Mouse (Mus musculus) kidney, adult 11 months (tissue): ENCODE results near the gene Polr1b.

Experiments
- DNase-seq: peaks from one replicate; pipeline ENCODE4 v3.0.0; 2022

The Polr1b gene

DNA sequence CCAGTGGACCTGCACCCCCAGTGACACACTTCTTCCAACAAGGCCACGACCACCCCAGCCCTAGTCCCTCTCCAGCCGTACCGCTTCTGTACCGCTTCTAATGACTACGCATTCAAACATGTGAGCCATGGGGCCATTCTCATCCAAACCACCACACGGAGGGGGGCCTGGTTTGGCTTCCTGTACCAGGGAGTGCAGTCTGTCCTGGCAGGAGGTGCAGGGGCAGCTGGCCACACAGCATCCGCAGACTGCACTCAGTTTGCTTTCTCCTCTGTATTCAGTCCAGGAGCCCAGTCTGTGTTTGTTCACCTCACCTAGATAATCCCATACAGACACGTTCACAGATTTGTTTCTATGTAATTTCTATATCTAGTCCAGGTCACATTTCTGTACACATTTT is 21.2 kb downstream of the Polr1b start:
- no peak for DNase-seq

DNA sequence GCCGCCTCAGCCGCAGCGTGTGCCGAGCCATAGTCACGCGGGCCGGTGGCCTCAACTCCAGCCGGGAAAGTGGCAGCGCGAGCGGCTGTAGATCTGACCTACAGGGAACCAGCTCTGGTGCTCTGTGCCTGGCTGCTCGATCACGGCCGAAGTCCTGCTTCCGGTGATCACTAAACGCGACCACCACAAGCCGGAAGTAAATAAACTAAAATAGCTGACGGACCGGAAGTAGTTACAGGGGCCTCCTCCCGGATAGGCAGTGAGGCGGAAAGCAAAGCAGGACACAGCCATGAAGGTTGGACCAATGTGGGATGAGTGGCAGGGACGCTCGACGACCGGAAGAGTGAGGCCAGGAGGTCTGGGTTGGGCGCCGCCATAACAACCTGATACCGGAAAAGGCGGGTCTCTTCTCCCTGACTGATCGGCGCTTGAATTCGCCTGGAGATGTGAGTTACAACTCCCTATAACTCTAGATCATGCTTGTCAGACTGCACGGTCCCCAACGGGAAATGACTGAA is 28.7 kb downstream of the Polr1b start, which contains the start of gene Chchd5:
TSS of gene Chchd5 (plus strand) at position 289 of the 518 bp plus-strand sequence.
- peak; percentile 98 for DNase-seq

DNA sequence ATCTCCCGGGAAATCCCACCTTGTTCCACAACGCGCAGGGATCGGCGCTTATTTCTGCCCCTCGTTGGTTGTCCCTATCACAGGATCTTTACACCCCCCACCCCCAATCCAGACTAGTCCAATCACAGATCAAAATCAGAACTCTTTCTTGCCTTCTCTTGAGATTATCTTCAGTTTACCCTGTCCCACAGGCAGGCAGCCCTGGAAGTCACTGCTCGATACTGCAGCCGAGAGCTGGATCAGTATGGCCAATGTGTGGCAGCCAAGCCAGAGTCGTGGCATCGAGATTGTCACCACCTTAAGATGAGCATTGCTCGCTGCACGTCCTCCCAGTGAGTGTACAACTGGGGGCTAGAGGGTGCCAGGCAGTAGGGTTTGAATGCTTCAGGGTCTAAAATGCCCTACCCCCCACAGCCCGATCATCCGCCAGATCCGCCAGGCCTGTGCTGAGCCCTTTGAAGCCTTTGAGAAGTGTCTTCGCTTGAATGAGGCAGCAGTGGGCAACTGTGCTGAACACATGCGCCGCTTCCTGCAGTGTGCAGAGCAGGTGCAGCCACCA is 29.3 kb downstream of the Polr1b start:
- peak; percentile 17 for DNase-seq

DNA sequence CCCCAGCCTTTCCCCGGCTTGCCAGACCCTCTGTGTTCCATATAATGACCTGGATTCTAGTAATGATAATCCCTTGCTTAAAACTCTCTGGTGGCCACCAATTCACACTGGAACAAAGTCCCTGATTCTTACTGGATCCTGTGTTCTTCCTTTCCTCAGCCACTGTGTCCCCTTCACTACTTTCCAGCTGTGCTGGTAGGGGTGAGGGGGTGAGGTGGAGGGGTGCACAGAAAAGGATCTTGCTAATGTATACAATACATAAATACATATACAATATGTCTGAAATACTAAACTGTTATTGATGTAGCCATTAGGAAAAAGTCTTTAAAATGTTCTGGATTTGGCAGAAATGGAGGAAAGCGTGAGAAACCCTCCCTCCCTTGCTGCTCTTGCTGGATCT is 30.0 kb downstream of the Polr1b start:
- DNase-seq = no peak

DNA sequence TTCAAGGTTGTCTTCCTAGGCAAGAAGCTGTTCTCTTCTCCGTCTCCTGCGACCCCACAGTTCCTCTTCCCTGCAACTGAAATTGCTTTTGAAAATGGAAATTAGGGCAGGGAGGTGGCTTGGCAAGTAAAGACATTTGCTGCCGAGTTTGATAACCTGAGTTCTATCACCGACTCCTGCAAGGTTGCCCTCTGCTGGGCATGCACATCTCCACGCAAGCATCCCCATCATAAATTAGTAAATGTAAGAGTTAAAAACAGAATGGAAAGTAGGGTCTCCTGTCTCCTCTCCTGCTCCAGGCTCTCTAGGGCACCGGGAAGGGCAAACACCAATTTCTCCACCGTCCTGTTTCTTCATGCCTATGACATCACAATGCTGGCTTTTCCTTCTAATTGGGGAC is 31.4 kb downstream of the Polr1b start:
- DNase-seq = no peak

DNA sequence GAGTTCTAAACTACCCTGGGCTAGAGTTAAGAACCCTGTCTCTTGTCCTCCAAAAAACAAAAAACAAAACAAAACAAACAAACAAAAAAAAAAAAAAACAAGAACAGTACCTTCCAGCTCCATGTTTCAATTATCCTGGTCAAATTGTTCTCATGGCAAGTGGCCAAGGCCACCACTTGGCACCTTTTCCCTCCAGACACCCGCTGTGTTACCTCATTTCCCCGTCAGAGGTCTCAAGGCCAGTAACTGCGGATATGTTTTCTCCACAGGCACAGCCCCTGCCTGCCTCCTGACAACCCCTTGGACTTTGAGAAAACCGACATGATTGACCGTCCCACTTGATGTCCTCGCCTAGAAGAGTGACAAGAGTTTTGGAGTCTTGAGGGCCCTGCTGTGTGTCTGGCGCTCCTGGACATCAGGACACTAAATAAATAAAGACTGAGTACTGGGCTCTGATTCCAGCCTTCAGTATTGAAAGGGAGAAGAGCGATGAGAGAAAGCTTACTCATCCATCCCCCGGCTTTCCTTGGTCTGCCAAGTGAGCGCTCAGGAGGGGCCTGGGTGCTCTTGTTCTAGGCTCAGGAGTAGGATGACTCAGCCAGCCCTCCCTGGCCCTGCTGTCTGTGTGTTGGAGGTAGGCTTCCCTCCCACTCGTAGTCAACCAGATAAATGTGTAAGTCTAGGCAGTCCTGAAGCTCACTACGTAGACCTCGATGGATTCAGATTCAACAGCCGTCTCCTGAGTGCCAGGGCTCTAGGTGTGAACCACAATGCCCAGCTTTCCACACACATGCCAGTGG is 32.4 kb downstream of the Polr1b start:
- no peak for DNase-seq

DNA sequence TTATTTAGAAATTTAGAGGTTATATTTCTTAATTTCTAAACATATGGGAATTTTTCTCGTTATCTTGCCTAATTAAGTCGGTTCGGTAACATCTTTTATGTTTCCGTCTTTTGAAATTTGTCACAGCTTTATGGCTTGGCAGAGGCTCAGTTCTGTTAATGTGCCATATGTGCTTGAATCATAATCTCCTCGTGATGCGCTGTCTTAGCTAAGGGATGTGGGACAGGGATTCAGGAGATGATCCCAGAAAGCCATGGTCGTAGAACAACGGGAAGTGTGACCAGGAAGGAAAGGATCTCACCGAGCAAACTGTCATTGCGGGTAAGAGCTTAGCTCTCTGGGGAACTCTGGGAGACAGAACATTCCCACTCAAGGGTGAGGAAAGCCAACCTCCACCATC is 39.1 kb downstream of the Polr1b start:
- no peak for DNase-seq

DNA sequence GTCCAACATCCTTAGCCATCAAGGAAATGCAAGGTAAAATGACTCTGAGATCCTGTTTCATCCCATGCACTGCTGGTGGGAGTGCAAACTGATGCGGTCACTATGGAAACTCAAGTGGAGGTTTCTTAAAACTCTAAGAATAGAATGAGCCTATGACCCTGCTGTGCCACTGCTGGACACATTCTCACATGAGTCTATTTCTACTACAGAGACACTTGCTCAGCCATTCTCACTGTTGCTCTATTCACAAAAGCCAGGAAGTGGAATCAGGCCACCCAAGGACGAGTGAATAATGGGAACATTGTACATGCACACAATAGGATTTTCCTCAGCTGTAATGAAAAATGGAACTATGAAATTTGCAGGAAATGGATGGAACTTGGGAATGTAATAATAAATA is 48.0 kb downstream of the Polr1b start:
- DNase-seq = no peak

DNA sequence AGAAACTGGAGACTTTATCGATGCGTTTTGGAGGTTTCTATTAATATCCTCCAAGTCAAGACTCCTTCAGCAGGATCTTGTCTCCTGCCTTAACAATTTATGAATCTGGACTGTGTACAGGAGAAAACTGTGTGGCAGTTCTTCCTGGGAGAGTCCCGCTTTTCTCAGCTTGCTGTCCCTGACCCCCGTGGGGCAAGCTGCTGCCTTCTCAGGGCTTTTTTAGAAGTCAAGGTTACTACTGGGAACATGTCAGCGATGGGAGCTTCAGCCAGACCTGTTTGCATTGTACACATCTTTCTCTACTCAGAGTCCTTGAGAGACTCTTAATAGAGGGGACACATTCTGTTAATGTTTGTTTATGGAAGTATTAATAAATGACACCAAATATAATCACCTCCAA is 49.6 kb downstream of the Polr1b start:
- no peak for DNase-seq

DNA sequence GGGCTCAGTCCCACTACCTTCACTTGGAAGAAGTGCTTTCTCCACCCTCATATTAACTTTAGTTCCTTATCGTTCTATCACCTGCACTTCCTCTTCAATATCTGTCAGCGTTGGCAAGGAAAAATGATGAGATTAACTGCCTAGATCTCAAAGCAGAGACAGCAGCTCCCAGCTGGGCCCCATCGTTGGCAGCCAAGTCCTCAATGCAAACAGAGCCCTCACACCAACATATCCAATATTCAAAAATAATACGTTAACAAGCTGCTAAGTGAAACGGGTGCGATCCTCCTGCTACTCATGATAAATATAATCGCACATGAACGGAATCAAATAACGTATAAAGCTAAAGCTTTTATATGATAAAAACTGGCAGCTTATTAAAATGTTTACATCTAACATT is 50.3 kb downstream of the Polr1b start:
- no peak for DNase-seq

DNA sequence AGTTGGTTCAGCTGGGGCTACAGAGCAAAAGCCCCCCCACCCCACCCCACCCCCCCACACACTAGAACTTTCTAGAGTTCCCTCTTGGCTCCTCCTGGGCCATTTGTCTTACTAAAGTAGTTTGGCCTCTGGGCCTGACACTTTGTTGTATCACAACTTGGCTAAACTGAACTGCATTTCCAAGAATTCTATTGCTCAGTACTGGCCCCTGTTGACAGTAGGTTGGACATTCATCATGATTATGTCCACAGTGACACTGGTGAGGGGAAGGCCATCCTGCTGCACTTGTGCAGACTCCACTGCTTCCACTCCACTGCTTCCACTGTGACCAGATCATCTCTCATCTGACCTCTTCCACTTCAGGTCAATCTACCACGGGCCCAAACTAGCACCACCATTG is 52.0 kb downstream of the Polr1b start:
- DNase-seq = no peak

DNA sequence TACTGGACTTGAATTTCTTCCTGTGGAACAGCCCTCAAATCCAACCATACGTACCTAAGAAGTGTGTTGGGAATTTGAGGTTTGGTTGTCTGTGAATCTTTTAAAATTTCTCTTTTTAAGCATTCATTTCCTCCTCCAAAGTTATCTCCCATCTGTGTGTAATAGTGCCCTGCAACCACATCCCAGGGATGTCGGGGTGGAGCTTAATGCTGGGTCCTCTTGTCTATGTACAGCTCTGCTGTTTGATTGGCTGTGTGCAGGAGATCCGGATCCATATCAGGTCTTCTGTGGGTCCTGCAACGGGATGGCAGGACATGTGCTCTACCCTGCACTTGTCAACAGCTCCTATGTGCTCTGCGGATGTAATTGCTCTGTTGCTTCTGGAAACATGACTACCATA is 64.0 kb downstream of the Polr1b start:
- DNase-seq = no peak

DNA sequence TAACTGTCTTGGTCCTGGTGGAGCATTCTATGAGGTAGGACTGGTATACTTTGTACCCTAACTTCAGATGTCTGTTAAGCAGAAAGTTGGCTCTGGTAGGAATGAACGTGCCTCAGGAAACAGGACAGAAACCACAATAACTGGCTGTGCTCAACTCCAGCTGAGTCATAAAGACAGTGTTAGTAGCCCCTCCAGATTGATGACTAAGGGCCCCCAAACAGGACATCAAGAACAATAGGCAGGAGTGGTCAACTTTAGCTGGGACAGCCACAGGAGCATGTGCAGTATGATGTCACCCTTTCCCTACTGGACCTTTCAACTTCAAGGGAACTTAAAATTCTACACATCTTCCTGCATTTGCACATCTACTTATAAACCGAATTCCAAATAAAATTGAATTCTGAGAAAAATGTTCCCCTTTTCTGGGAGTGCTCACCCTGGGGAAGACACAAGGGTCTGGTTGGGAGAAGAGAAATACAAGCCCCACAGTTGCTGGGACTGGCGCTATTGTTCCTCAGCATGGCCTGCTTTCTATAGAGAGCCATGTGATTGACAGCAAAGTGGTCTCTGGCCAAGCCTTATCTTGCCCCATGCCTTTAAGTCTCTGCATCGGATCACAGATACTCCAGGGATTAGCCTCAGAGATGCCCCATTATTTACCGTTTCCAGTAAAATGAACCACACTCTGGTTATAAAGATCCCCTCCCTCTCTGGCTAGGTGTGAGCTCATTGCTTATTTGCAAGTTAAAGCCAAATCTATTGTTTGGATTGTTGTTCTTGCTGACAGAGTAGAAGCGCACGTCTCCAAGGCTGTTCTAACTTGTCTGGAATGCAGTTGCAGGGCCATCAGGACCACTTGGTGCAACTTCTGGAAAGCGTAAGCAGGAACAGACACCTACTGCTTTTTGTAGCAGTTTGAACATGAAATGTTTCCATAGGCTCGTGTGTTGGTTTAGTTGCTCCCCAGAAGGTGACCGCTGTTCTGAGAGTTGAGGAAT is 66.0 kb downstream of the Polr1b start:
- no peak for DNase-seq

DNA sequence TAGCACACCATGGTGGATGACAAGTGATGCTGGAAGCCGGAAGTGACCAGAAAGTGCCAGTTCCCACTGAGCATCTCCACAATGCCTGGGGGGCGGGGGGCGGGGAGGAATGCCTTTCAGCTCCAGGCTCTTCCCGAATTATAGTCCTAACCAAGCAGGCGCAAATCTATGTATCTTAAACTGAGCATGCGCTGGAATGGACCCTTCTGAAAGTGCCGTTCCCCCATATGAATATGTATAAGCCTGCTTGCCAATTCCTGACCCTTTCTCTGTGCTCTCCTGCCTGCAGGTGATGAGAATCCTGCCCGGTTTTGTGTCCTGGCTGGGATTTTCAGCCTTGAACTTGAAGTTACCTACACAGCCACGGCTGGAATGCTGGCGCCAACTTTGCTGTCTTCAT is 72.6 kb downstream of the Polr1b start:
- no peak for DNase-seq

DNA sequence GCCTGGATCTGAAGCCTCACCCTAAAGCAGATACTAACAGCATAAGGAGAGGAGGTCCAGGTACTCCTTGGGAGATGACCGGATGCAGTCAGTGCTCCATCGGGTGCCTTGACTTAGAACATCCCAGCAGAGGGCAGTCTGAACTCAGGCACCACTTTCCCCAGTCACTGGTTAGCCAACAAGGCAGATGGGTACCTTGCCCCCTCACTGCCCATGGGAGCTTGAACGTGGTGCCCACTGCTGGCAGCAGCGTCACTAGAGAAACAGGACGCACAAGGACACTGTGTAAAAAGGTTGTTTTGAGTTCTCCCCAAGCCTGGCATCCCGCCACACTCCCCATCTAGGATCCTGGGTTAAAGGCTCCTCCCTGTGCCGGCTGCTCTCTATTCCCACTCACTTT is 73.7 kb downstream of the Polr1b start:
- peak; percentile 50 for DNase-seq

DNA sequence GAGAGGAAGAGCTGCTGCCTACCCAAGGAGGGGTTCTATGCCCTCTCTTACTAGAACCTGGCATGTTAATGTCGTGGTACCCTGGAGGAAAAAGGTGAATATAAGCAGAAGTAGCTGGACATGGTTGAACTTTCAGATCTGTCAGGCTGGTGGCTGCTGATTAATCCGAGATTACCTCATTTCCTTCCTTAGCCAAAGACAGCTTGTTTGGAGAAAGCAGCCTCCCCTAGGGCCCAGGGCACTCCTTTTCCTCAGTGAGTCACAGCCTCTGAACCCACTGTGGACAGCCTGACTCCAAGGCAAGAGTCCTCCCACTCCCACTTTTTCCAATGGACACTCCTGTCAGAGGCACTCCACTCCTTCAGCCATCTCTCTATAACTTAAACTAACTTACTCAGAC is 74.8 kb downstream of the Polr1b start:
- no peak for DNase-seq
